Comparison of ENCODE assay signal across 11 mouse cellular contexts in the genomic region with DNA sequence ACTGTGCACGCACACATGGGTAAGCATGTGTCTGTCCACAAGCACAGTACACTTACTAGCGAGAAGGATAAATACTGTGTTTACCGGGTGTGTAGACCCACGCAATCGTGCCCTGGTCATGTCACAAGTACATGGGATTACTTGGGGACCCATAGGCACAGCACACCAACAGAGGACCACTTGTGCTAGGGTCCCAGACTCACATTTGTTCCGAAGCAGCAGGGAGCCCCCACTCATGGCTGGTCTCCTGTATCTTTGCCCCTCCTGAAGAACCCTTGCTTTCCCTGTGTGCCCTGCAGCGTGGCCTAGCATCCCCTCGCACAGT. TPM values are rescaled to one million over a fixed set of nuclear protein-coding genes. Genes with fewer than 3 reads are reported as not detected.
DNase-seq lines count a peak whose midpoint lies in the region; ATAC-seq and TF ChIP-seq lines count a peak whose summit lies in the region.
"Had no signal": no experiment of that assay in that cellular context is flagged by ENCODE, and none has a peak within 500 bp of the region (broad histone marks: within the 10 kb centered on the region; RNA-seq: fewer than 3 reads in every experiment).

No protein-coding gene starts in this region.

- H3K27me3 ChIP-seq in heart, embryonic 11.5 days (ENCODE audit: control insufficient read depth, insufficient read depth, low read length), result peaks cover 2% of the 10 kb centered on the region; the same call in 1 of the 2 replicates
- no peaks in the 10 kb centered on the region for H3K27me3 ChIP-seq in ES-Bruce4 (ENCODE audit: control insufficient read depth, insufficient read depth, low read length, poor library complexity, severe bottlenecking)
- no peaks in the 10 kb centered on the region for H3K27me3 ChIP-seq in heart, postnatal 0 days (ENCODE audit: control insufficient read depth, insufficient read depth, low read length)
- peaks cover 51% of the 10 kb centered on the region for H3K27me3 ChIP-seq in midbrain, embryonic 10.5 days (ENCODE audit: low read depth, poor library complexity, severe bottlenecking)
- H3K27me3 ChIP-seq in thymus, adult 2 months (ENCODE audit: control insufficient read depth, insufficient read depth, low read length), result peaks cover 35% of the 10 kb centered on the region; the same call in 1 of the 2 replicates

- intact Hi-C loops in heart, postnatal 25 days (cut with DNase I), result no loop called here

- DNase-seq in heart, postnatal 25 days (ENCODE audit: low spot score), result no peak
- DNase-seq in heart, postnatal 0 days (ENCODE audit: low spot score), result no peak
- DNase-seq in midbrain, embryonic 10.5 days (ENCODE audit: low spot score), result no peak
- no peak for DNase-seq in adrenal gland, postnatal 10 days
- no peak for DNase-seq in cerebellum, postnatal 10 days
- DNase-seq in thymus, adult 2 months, result no peak
- DNase-seq: B cell, adult 2 months had no signal

- no peak overlapping the region for H3K27ac ChIP-seq in heart, embryonic 11.5 days (ENCODE audit: low read depth, low read length)
- H3K27ac ChIP-seq in ES-Bruce4 (ENCODE audit: insufficient read depth, low read length), result no peak overlapping the region
- no peak overlapping the region for H3K27ac ChIP-seq in heart, postnatal 0 days (ENCODE audit: low read depth)
- H3K27ac ChIP-seq in midbrain, embryonic 10.5 days (replicated peaks), result peak overlapping the region; percentile 89
- H3K27ac ChIP-seq in thymus, adult 2 months (ENCODE audit: control insufficient read depth, insufficient read depth, low read length), result no peak overlapping the region
- H3K27ac ChIP-seq: liver, embryonic 14.5 days had no signal

- TF ChIP-seq EP300 in ES-Bruce4 (IDR thresholded peaks at IDR 0.05; ENCODE audit: insufficient read depth, low read depth, low read length), result no peak
- no peak for TF ChIP-seq EP300 in heart, postnatal 0 days (IDR thresholded peaks at IDR 0.05; ENCODE audit: low read depth)

- WGBS in heart, embryonic 11.5 days (ENCODE audit: insufficient replicate concordance), result 48% methylated on average over 8 of the region's 8 CpGs
- 75% methylated on average over 8 of the region's 8 CpGs for WGBS in heart, postnatal 0 days
- WGBS in midbrain, embryonic 10.5 days, result 46% methylated on average over 8 of the region's 8 CpGs
- WGBS in thymus, adult 2 months, result 89% methylated on average over 8 of the region's 8 CpGs

- H3K9me3 ChIP-seq in heart, embryonic 11.5 days (replicated peaks; ENCODE audit: control insufficient read depth, low read length), result no peaks in the 10 kb centered on the region
- no peaks in the 10 kb centered on the region for H3K9me3 ChIP-seq in ES-Bruce4 (replicated peaks; ENCODE audit: control insufficient read depth, insufficient read depth, low read length, poor library complexity, severe bottlenecking)
- H3K9me3 ChIP-seq in heart, postnatal 0 days (replicated peaks; ENCODE audit: control insufficient read depth, low read length), result no peaks in the 10 kb centered on the region
- H3K9me3 ChIP-seq in midbrain, embryonic 10.5 days (replicated peaks), result no peaks in the 10 kb centered on the region

- H3K9ac ChIP-seq in heart, embryonic 11.5 days (ENCODE audit: low read depth, low read length), result no peak overlapping the region; the same call in 1 of the 2 replicates
- H3K9ac ChIP-seq in ES-Bruce4 (ENCODE audit: low read depth, poor library complexity, severe bottlenecking), result peak overlapping the region; percentile 19; the same call in 1 of the 2 replicates
- H3K9ac ChIP-seq in heart, postnatal 0 days (replicated peaks; ENCODE audit: low read depth, low read length), result no peak overlapping the region
- H3K9ac ChIP-seq: liver, embryonic 14.5 days had no signal

- H3K4me3 ChIP-seq in heart, embryonic 11.5 days (ENCODE audit: low read depth, low read length), result peak overlapping the region; percentile 65
- peak overlapping the region; percentile 56; the same call in 1 of the 2 replicates for H3K4me3 ChIP-seq in ES-Bruce4 (ENCODE audit: low read depth, low read length)
- no peak overlapping the region for H3K4me3 ChIP-seq in heart, postnatal 0 days (ENCODE audit: low read depth, low read length)
- peak overlapping the region; percentile 66 for H3K4me3 ChIP-seq in midbrain, embryonic 10.5 days
- no peak overlapping the region for H3K4me3 ChIP-seq in thymus, adult 2 months (ENCODE audit: control insufficient read depth, insufficient read depth, low read length)

- no peak for TF ChIP-seq POLR2A in ES-Bruce4 (IDR thresholded peaks at IDR 0.05; ENCODE audit: insufficient read depth, low read length)
- TF ChIP-seq POLR2A in thymus, adult 2 months (IDR thresholded peaks at IDR 0.05; ENCODE audit: control insufficient read depth, extremely low read depth, insufficient read depth, low read length, poor library complexity), result no peak

- peak overlapping the region; percentile 98 for H3K4me2 ChIP-seq in heart, embryonic 11.5 days
- H3K4me2 ChIP-seq in heart, postnatal 0 days (ENCODE audit: low read depth, low read length), result peak overlapping the region; percentile 97

- no peak for TF ChIP-seq CTCF in ES-Bruce4 (IDR thresholded peaks at IDR 0.05; ENCODE audit: low read depth, low read length)
- no peak for TF ChIP-seq CTCF in heart, postnatal 0 days (IDR thresholded peaks at IDR 0.05; ENCODE audit: low read depth)
- TF ChIP-seq CTCF in thymus, adult 2 months (IDR thresholded peaks at IDR 0.05; ENCODE audit: borderline replicate concordance, control insufficient read depth, extremely low read depth, insufficient read depth, low read length, poor library complexity), result no peak

- no peak for ATAC-seq in heart, embryonic 11.5 days (replicated peaks; ENCODE audit: insufficient number of reproducible peaks, low FRiP score, low TSS enrichment)
- ATAC-seq in heart, postnatal 0 days (ENCODE audit: insufficient read depth, low read depth), result no peak

- H3K36me3 ChIP-seq in heart, embryonic 11.5 days (ENCODE audit: control insufficient read depth, insufficient read depth, low read length), result no peaks in the 10 kb centered on the region
- no peaks in the 10 kb centered on the region for H3K36me3 ChIP-seq in ES-Bruce4 (ENCODE audit: control insufficient read depth, insufficient read depth, low read length, poor library complexity, severe bottlenecking)
- 0 out of 2 replicates have a peak, but pooled peaks cover 4% of the 10 kb centered on the region for H3K36me3 ChIP-seq in heart, postnatal 0 days (replicated peaks; ENCODE audit: control insufficient read depth, insufficient read depth, low read length)
- peaks cover 8% of the 10 kb centered on the region for H3K36me3 ChIP-seq in midbrain, embryonic 10.5 days
- H3K36me3 ChIP-seq in thymus, adult 2 months (ENCODE audit: control insufficient read depth, insufficient read depth, low read length), result no peaks in the 10 kb centered on the region

- peaks cover 44% of the 10 kb centered on the region for H3K4me1 ChIP-seq in heart, embryonic 11.5 days (ENCODE audit: control insufficient read depth, insufficient read depth, low read length)
- H3K4me1 ChIP-seq in ES-Bruce4 (ENCODE audit: control insufficient read depth, insufficient read depth, low read length), result no peaks in the 10 kb centered on the region
- peaks cover 10% of the 10 kb centered on the region; the same call in 1 of the 2 replicates for H3K4me1 ChIP-seq in heart, postnatal 0 days (ENCODE audit: control insufficient read depth, insufficient read depth)
- H3K4me1 ChIP-seq in midbrain, embryonic 10.5 days, result peaks cover 85% of the 10 kb centered on the region
- peaks cover 31% of the 10 kb centered on the region for H3K4me1 ChIP-seq in thymus, adult 2 months (replicated peaks; ENCODE audit: control insufficient read depth, insufficient read depth, low read length)

RNA-seq across cellular contexts. Expression of a gene that starts 1.9 kb away (rescaled TPM):
- polyA plus RNA-seq in heart, embryonic 11.5 days (2014; fragmentation: Nextera tagmentation; extraction: Ambion mirVana), result 6.4 and 6.7 TPM in 2 replicates
- total RNA-seq in heart, postnatal 25 days (2021), result 10 to 100 TPM; 25.4 to 27.2 TPM
- 2.5 and 3.1 TPM in 2 replicates for polyA plus RNA-seq in ES-Bruce4 (2011; ENCODE audit: insufficient read depth, insufficient read length, low read depth, missing spikeins)
- 33.1 and 50.6 TPM in 2 replicates for total RNA-seq in heart, postnatal 0 days (2014; rRNA removed; ENCODE audit: low replicate concordance)
- 3.6 and 5.1 TPM in 2 replicates for polyA plus RNA-seq in heart, postnatal 0 days (2015; fragmentation: Nextera tagmentation; extraction: Ambion mirVana)
- polyA plus RNA-seq in midbrain, embryonic 10.5 days (2016; fragmentation: Nextera tagmentation; extraction: Ambion mirVana), result 5.3 and 5.7 TPM in 2 replicates
- 10 to 100 TPM; 33.3 to 42.6 TPM for total RNA-seq in adrenal gland, postnatal 10 days (2021)
- 4.6 and 8.2 TPM in 2 replicates for polyA plus RNA-seq in thymus, adult 2 months (2012; rRNA removed)

RNA-seq across cellular contexts. Expression of a gene that starts 2.6 kb away (rescaled TPM):
- 9.0 TPM in 2 replicates for polyA plus RNA-seq in heart, embryonic 11.5 days (2014; fragmentation: Nextera tagmentation; extraction: Ambion mirVana)
- 1 to 10 TPM; 1.9 to 2.4 TPM for total RNA-seq in heart, postnatal 25 days (2021)
- polyA plus RNA-seq in ES-Bruce4 (2011; ENCODE audit: insufficient read depth, insufficient read length, low read depth, missing spikeins), result 0.31 and 0.43 TPM in 2 replicates
- total RNA-seq in heart, postnatal 0 days (2014; rRNA removed; ENCODE audit: low replicate concordance), result 1.2 and 5.3 TPM in 2 replicates
- 6.0 and 6.8 TPM in 2 replicates for polyA plus RNA-seq in heart, postnatal 0 days (2015; fragmentation: Nextera tagmentation; extraction: Ambion mirVana)
- 1.0 and 1.7 TPM in 2 replicates for polyA plus RNA-seq in midbrain, embryonic 10.5 days (2016; fragmentation: Nextera tagmentation; extraction: Ambion mirVana)
- under 1 TPM; 0.54 to 0.55 TPM for total RNA-seq in adrenal gland, postnatal 10 days (2021)
- polyA plus RNA-seq in thymus, adult 2 months (2012; rRNA removed), result 0.18 and 0.49 TPM in 2 replicates
- total RNA-seq: hematopoietic stem cell, adult 5-6 weeks had no signal

RNA-seq across cellular contexts. Expression of a gene that starts 5.0 kb away (rescaled TPM):
- 21.4 and 23.8 TPM in 2 replicates for polyA plus RNA-seq in heart, embryonic 11.5 days (2014; fragmentation: Nextera tagmentation; extraction: Ambion mirVana)
- total RNA-seq in heart, postnatal 25 days (2021), result 10 to 100 TPM; 25.2 to 25.9 TPM
- 16.2 and 22.8 TPM in 2 replicates for polyA plus RNA-seq in ES-Bruce4 (2011; ENCODE audit: insufficient read depth, insufficient read length, low read depth, missing spikeins)
- 10.3 and 13.1 TPM in 2 replicates for total RNA-seq in heart, postnatal 0 days (2014; rRNA removed; ENCODE audit: low replicate concordance)
- polyA plus RNA-seq in heart, postnatal 0 days (2015; fragmentation: Nextera tagmentation; extraction: Ambion mirVana), result 37.1 and 38.7 TPM in 2 replicates
- 25.2 and 31.8 TPM in 2 replicates for polyA plus RNA-seq in midbrain, embryonic 10.5 days (2016; fragmentation: Nextera tagmentation; extraction: Ambion mirVana)
- 10 to 100 TPM; 29.3 to 34.3 TPM for total RNA-seq in adrenal gland, postnatal 10 days (2021)
- 17.8 and 18.2 TPM in 2 replicates for polyA plus RNA-seq in thymus, adult 2 months (2012; rRNA removed)

RNA-seq across cellular contexts. Expression of a gene that starts 22.2 kb away (rescaled TPM):
- polyA plus RNA-seq in heart, embryonic 11.5 days (2014; fragmentation: Nextera tagmentation; extraction: Ambion mirVana), result 1.2 and 1.5 TPM in 2 replicates
- 1 to 10 TPM; 1.1 to 2.1 TPM for total RNA-seq in heart, postnatal 25 days (2021)
- polyA plus RNA-seq in ES-Bruce4 (2011; ENCODE audit: insufficient read depth, insufficient read length, low read depth, missing spikeins), result 1.1 and 1.7 TPM in 2 replicates
- total RNA-seq in heart, postnatal 0 days (2014; rRNA removed; ENCODE audit: low replicate concordance), result not detected in 2 replicates
- polyA plus RNA-seq in heart, postnatal 0 days (2015; fragmentation: Nextera tagmentation; extraction: Ambion mirVana), result 1.1 and 1.2 TPM in 2 replicates
- polyA plus RNA-seq in midbrain, embryonic 10.5 days (2016; fragmentation: Nextera tagmentation; extraction: Ambion mirVana), result 0.62 and 1.6 TPM in 2 replicates
- total RNA-seq in adrenal gland, postnatal 10 days (2021), result under 1 TPM in 1 of 2 experiments, not detected in 1; 0.61 TPM
- polyA plus RNA-seq in thymus, adult 2 months (2012; rRNA removed), result not detected in 2 replicates
- total RNA-seq: hematopoietic stem cell, adult 5-6 weeks had no signal
- polyA plus RNA-seq: liver, embryonic 14.5 days had no signal

RNA-seq across cellular contexts. Expression of a gene that starts 30.7 kb away (rescaled TPM):
- 124 TPM in 2 replicates for polyA plus RNA-seq in heart, embryonic 11.5 days (2014; fragmentation: Nextera tagmentation; extraction: Ambion mirVana)
- total RNA-seq in heart, postnatal 25 days (2021), result 10 to 100 TPM; 27.9 to 34.1 TPM
- polyA plus RNA-seq in ES-Bruce4 (2011; ENCODE audit: insufficient read depth, insufficient read length, low read depth, missing spikeins), result 325 and 344 TPM in 2 replicates
- 7.5 and 9.2 TPM in 2 replicates for total RNA-seq in heart, postnatal 0 days (2014; rRNA removed; ENCODE audit: low replicate concordance)
- 64.7 and 65.4 TPM in 2 replicates for polyA plus RNA-seq in heart, postnatal 0 days (2015; fragmentation: Nextera tagmentation; extraction: Ambion mirVana)
- polyA plus RNA-seq in midbrain, embryonic 10.5 days (2016; fragmentation: Nextera tagmentation; extraction: Ambion mirVana), result 205 and 215 TPM in 2 replicates
- total RNA-seq in adrenal gland, postnatal 10 days (2021), result 10 to 100 TPM; 68.8 to 72.9 TPM
- polyA plus RNA-seq in thymus, adult 2 months (2012; rRNA removed), result 12.2 and 14.4 TPM in 2 replicates

Comparison
In these comparisons a context has a peak if more than half of its experiments do, and no peak if none do; other contexts are left out.
1. H3K4me3 ChIP-seq: peak in heart, embryonic 11.5 days (single experiment), ES-Bruce4 (single experiment) and midbrain, embryonic 10.5 days (single experiment); none in heart, postnatal 0 days (single experiment) and thymus, adult 2 months (single experiment).